Mouse (Mus musculus) T-helper 2 cell (primary cell): ENCODE data around the gene Tbck.

Experiments used
- in situ Hi-C: fragments of 300-600 bp; cut with MboI, MseI; formaldehyde crosslinking; loops from one replicate; pipeline ENCODE4 v1.15.1; 2025; ENCODE audit warnings: high pct_unique_total_duplicates

Gene Tbck

GRCm38 (mm10) chr3:132831179-132831873 is 147.4 kb downstream of the Tbck start:
- in situ Hi-C loops, result no loop called here

DNA sequence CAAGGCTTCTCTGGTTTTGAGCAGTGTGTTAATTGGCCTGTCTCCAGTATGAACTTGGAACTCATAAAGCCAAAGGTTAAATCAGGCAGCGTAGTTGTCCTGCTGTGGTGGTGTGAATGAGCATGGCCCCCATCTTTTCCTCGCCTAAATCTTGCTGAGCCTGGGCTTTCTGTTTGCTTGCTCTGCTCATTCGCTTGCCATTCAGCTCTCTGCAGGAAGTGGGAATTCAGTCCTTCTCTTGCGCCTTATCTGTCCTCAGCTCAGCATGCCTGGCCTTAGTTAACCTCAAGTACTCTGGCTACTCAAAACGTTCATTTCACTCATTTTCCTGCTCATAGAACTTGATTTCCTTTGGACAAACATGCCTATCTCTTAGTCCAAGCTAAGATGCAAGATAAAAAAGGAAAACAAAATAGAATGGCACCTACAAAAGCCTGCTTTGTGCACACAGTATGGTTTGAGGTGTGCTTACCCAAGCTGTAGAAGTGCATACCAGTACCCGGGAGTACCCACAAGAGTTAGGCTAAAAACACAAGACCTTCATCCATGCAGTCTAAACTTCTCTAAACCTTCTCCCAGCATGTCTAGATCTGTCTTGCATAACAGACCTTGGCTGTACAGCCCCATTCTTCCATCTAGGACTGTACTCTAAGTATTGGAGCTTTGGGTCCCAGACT is 151.3 kb downstream of the Tbck start:
- in situ Hi-C loops, result no loop called here

DNA sequence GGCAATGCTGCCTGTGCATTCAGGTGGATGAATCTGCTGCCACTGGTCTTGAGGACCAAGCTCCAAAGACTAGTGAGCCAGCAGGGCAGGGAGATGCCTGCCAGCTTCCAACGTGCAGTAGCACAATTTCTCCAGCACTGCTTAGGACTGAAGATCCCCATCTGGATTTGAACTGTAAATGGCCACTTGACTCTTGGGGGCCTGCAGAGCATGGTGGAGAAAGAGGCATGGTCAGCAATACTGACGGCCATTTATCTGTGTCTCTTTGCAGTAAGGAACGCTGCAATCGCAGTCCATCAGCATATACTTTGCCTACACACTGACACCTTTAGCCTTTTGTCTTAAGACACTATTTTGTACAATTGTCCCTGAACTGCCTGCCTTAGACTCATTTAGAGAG is 153.2 kb downstream of the Tbck start:
- in situ Hi-C loops, result no loop called here

DNA sequence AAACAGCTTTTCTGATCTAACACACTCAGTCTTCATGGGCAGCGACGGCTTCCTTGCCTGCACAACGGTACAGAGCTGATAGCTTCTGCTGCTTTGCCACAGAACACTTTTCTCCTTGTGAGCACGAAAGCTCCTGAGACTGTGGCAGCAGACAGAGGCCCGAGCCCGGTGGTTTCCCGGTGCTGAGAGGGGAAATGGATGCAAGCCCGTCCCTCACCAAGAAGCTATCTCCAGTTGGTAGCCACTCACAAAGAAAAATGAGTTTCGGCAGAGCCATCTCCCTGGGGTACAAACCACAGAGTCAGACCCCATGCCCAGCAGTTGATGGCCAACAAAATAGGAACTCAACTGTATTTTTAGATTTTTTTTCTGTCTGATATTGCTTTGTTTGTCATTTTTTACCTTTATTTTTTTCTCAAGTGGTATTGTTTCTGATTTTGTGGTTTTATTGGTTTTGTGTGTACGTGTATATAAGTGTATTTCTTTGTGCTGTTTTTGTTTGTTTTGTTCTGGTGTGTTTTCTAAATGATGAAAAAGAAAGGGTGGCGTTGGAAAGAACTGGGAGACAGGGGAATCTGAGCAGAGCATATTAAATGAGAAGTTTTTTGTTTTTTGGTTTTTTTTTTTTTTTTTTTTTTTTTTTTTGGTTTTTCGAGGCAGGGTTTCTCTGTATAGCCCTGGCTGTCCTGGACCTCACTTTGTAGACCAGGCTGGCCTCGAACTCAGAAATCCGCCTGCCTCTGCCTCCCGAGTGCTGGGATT is 154.9 kb downstream of the Tbck start:
- in situ Hi-C loops, result no loop called here

- in situ Hi-C loops, result no loop called here
These were observed 155.6 kb downstream of the Tbck start for GRCm38 (mm10) chr3:132839516-132839915.

DNA sequence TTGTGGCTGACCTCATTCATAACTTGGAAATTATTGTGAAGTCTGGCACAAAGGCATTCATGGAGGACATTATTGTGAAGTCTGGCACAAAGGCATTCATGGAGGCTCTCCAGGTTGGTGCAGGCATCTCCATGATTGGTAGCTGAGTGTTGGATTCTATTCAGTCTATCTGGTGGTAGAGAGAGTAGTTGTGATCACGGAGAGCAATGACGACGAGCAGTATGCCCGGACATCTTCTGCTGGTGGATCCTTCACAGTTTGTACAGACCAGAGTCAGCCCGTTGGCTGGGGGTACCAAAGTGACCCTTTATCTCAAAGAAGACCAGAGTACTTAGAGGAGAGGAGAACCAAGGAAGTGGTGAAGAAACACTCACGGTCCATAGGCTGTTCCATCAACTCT is 158.7 kb downstream of the Tbck start:
- in situ Hi-C loops, result no loop called here

GRCm38 (mm10) chr3:132849669-132850068 is 165.7 kb downstream of the Tbck start:
- in situ Hi-C loops, result no loop called here

GRCm38 (mm10) chr3:132850431-132850830 is 166.5 kb downstream of the Tbck start:
- in situ Hi-C loops, result no loop called here

- in situ Hi-C loops, result no loop called here
These were observed 167.5 kb downstream of the Tbck start for GRCm38 (mm10) chr3:132851417-132851816.

GRCm38 (mm10) chr3:132851841-132852728 is 168.1 kb downstream of the Tbck start:
- in situ Hi-C loops, result no loop called here

- in situ Hi-C loops, result no loop called here
These were observed 170.3 kb downstream of the Tbck start for GRCm38 (mm10) chr3:132854271-132854670.

- in situ Hi-C loops, result no loop called here
These were observed 171.7 kb downstream of the Tbck start for GRCm38 (mm10) chr3:132855458-132856212.

GRCm38 (mm10) chr3:132856651-132857050 is 172.7 kb downstream of the Tbck start:
- in situ Hi-C loops, result no loop called here

- in situ Hi-C loops, result no loop called here
These were observed 174.9 kb downstream of the Tbck start for GRCm38 (mm10) chr3:132858849-132859248.

- in situ Hi-C loops, result no loop called here
These were observed 175.6 kb downstream of the Tbck start for GRCm38 (mm10) chr3:132859573-132859972.

DNA sequence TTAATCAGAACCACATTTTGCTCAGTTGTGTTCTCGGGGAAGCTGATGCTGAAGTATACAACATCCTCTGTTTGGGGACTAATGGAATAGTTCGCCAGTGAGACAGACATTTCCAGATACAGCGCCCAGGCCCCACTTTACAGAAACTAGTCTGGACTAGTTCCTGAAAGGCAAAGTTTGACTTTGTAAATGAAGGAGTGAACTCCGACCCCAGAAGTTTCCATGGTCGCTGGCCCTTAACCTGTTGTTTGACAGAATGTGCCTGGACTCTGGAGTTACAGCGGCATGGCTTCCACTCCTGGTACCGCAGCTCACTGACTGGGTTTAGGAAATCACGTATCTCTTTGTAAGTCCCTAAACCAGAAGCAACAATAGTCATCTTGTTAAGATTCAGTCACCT is 176.9 kb downstream of the Tbck start:
- in situ Hi-C loops, result no loop called here

GRCm38 (mm10) chr3:132863843-132864242 is 179.9 kb downstream of the Tbck start:
- in situ Hi-C loops, result no loop called here

DNA sequence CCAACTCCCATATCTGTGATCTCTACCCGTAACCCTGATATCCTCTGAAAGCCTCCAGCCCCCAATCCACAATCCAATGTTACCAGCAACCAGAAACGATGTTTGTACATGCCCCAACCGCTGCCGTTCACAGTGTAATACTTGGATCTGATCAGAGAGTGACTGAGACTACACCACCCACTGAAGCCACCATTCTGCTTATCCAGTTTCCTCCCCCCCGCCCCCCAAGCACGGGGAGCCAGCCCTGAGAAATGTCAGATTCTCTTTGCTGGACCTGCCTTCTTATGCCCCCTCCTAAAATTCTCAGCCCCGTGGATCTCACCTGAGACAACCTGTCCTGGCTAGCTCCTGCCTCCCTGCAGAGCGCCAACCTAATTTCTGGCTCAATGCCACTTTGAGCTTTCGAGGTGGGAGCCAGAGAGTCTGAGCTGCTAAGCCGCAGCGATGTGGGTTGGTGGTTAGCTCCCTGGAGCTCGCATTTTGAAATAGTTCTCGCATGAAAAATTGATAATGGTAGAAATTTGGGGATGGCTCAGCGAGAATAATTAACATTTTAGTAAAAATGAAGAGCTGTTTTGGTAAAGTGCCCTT is 180.5 kb downstream of the Tbck start:
- in situ Hi-C loops, result no loop called here

DNA sequence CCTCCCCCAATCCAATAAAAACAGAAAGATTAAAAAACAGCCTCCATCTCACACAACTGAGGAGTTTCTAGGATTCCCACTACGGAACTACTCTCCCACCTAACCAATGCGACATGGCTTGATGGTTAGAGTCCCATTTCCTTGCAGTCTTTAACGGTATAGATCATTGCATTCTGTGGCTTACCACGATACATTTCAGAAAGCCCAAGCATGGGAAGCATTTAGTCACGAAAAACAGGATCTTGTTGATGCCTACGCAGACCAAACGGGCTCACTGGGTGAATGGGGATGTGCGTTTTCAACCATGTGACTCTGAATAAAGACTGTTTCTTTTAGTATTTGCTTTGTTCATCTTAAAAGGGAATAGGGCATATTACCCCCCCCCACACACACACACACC is 181.0 kb downstream of the Tbck start:
- in situ Hi-C loops, result no loop called here

DNA sequence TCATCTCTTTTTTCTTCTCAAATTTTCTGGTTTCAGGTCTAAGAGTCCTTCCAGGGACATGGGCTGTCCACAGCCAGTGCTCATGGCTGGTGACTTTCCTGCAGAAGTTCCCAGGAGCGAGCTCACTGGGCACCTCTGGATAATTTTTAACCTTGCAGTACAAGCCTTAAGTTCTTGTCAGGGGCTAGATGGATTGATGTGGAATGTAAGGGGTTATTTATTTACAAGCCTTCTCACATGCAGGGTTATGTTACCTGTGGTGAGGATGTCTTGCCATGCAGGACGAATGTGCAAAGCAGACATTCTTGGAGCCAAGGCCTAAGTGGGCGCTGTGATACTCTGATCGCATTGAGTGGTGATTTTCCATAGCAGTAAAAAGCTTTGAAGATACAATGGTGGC is 181.7 kb downstream of the Tbck start:
- in situ Hi-C loops, result no loop called here

DNA sequence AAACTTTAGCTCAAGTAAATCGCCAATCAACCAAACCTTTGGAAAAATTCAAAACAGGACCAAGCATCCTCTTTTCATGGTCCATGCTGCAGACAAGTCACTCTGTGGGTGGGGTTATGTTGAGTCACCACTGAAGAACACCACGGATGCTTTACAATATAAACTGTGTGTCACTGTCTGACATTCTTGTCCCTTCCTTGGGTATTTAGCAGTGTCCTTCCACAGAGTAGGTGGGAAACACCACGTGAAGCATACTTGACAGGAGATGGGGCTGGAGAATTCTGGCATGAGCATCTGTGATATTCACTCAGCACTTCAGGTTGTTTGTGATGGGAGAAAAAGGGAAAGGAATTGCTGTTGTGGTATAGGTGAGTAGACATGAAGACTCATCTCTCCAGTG is 183.0 kb downstream of the Tbck start:
- in situ Hi-C loops, result no loop called here
